Mouse (Mus musculus): Measurements from ENCODE around the gene H3f3a.
"Not testable (repeated sequence)": the region's sequence is repeated elsewhere in the genome, so short reads cannot be mapped to it uniquely, and the experiment has no call there.

The H3f3a gene

GRCm38 (mm10) chr1:180813885-180814740 lies at the start of gene H3f3a:
Gene H3f3a, minus strand, starts transcription at chr1:180813943.
- peak; percentile 79 for DNase-seq (ENCODE audit: low spot score)

DNA sequence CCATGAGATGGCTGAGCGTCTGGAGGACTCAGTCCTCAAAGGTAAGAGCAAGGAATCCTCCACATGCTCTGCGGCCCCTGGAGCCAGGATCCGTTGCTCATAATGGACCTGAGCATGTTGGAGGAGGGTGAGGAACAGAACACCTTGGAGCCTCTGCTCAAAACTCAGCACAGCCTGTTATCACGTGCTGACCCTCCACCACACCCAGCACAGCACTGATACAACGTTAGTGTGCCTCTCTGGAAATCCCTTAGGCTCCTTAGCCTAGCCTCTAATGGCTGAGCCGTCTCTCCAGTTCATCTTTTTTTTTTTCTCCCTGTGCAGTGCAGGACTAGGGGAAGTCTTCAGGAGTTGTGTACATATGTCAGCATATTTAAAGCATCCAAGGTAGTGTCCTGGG lies 46.3 kb upstream of the H3f3a start:
- DNase-seq (ENCODE audit: low spot score): no peak

GRCm38 (mm10) chr1:180858763-180859162 lies 45.0 kb upstream of the H3f3a start:
- no peak for DNase-seq (ENCODE audit: low spot score)

DNA sequence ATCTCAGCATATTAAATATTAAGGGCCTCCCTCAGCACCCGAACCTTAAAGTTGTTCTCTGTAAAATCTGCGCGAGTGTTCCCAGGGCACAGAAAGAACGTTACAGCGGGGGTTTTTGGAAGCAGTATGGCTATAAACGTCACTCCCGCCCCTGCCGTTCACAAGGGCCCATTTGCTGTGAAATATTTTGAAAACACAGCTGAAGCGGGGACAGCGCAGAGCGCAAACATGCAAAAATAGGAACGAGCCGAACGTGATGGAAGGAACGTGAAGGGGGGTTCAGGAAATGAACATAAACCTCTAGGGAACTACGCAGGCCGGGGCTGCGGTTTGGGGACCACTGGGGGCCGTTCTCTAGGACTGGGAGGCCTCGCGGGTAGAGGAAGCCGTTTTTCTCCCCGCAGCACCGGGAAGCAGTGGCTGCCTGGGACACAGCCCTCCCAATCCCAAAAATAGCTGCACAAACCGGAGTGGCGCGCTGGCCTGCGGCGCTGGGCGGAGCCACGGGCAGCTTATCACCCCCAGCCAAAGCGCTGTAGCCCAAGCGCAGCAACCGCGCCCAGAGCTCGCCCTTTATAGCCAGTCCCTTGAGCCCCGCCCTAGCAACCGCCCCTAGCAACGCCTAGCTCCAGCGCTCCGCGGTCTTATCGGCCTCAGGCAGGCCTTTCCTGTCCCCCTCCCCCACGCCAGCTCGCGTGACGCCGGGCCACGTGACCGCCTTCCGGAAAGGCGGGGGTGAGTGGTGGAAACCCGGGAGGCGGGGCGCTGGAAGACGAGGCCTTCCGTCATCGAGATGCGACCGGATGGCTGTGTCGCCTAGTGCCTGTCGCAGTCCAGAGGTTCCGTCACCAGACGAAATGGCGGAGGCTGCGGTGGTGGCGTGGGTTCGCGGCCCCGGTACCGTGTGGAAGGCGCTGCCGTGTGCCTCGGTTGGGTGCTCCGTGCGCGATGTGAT lies 36.9 kb upstream of the H3f3a start, which contains the start of gene Sde2:
TSS of gene Sde2 (plus strand) at position 812 of the 955 bp plus-strand sequence.
- peak; percentile 100 for DNase-seq (ENCODE audit: low spot score)

- DNase-seq (ENCODE audit: low spot score): no peak
Observed at GRCm38 (mm10) chr1:180849701-180850301, 36.1 kb upstream of the H3f3a start.

DNA sequence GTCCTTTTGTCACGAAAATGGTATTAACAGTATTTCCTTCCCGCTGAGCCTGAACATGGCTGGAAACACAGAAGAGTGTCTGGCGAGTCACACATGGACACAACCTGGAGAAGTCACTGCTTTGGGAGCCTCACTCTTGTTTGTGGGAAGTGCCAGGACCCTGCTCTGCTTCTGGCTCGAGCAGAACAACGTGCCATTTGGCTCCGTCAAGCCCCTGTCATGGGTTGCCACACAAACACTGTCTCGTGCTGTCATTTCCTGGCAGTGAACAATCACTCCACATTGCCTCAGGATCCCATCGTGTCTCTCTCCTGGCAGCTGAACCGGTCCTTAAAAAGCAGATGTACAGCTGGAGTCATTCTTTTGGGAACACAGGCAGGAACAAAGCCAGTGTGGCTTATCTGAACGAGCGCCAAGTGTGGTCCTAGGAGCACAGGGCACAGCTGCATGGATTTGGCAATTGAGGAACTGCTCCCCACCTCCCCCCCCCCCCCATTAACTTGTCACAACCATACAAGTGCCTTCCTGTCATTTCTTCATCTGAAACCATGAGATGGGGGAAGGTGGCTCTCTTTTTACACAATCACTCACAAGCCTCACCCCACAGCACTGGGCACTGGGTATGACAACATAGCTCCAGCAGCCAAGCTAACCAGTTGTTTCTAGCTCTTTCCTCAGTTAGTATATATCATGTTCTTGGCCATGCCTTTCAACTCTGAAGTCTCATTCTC lies 34.9 kb upstream of the H3f3a start:
- DNase-seq (ENCODE audit: low spot score): peak; percentile 56

DNA sequence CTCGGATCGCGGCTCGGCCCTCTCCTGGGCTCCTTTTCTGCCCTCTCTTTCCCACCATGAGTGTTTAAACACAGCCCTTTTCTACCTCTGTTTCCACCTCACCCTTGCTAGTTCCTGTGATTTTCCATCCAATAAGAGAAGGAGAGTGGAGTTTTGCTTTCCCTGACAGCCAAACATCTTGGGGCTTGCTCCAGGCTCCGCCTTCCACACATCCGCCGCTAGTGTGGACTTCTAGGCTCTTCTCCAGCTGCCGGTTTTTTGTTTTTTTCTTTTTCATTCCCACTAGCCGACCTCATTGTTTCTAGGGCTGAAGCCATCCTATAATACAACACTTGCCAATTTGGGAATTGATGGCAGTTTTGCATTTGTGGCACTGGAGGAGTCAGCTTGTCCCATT lies 34.4 kb upstream of the H3f3a start:
- DNase-seq (ENCODE audit: low spot score): peak; percentile 78

DNA sequence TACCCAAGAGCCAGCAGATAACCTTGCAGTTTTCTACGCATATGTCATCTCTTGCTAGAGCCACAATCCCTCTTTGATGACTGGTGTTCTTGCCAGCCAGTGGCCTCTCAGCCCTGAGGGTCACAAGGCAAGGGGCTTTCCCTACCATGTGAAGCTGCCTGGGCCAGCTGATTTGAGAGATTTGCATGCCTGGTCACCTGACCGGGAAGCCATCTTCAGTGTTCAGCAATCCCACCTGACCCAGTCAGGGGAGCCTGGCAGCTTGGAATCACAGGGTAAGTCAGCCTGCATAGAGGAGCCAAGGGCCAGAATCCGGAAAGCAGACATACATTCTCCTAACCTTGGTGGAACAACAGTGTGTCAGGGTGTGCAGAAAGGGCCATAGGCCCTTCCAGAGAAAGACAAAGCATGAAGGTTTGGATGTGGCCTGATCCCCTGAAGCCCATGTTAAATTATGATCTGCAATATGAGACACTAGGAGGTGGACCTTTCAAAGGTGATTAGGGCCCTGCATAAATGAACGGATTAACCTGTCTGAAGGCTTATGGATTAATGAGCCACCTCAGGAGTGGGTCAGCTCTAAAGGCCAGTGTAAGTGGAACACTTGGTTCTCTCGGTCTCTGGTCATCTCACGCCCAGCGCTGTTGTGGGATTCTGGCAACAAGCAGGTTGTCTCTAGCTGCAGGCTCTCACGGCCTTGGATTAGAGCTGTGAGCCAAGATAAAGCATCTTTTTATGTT lies 28.0 kb upstream of the H3f3a start:
- DNase-seq (ENCODE audit: low spot score): no peak

DNA sequence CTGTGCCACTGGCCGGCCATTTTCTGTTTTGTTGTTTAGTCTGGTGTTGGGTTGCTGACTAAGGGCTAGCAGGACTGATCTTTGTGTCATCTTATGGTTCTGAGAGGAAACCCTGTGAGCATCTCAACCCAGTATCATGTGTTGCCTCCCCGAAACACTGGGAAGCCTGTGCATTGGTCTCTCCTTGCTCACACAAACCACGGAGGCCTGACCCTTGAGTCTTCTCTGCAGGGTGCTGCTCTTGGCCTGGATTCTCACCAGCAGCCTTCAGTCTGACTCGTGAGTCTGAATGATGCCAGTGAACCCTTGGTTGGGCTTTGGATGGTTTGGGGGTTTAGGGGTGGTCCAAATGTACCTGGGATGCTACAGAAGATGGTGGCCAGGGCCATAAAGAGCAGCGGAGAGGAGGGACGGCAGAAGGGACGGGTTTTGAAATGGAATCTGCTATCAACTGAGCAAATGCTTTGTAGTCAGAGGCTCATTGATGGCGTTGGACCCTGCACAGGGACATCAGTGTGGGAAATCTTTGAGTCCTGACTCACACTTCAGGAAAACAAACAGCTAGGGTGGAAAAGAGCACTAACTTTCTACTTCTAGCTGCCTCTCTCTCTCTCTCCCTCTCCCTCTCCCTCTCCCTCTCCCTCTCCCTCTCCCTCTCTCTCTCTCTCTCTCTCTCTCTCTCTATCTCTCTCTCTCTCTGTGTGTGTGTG lies 25.6 kb upstream of the H3f3a start:
- no peak for DNase-seq (ENCODE audit: low spot score)

- no peak for DNase-seq (ENCODE audit: low spot score)
Observed at GRCm38 (mm10) chr1:180838014-180838413, 24.3 kb upstream of the H3f3a start.

DNA sequence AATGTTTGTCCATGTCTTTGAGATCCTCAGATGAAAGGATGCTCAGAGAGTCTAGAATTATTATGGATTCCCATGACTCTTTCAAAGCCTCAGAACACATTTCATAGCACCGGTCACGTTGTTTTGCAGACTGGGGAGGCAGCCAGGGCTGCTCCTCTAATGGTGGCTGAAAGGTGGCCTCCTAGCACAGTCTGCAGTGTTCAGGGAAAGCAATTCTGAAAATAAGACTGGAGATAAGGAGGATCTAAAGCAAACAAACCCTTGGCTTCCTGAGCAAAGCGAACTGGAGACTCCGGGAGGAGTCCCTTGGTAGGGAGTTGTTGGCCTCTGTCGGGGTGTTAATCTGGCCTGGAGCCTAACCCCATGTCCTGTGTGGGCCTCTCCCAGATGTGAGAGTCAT lies 23.4 kb upstream of the H3f3a start:
- DNase-seq (ENCODE audit: low spot score): no peak

DNA sequence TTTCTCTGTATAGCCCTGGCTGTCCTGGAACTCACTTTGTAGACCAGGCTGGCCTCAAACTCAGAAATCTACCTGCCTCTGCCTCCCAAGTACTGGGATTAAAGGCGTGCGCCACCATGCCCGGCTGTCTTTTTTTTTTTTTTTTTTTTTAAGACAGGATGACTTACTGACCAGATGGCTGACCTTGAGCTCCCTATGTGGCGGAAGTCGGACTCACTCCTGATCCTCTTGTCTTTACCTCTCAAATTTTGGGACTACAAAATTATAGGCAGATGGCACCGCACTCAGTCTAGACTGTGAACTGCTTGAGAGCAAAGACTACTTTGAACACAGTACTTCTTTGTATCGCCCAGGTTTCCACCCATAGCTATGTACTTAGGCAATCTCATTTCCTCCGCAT lies 22.7 kb upstream of the H3f3a start:
- not testable (repeated sequence) for DNase-seq (ENCODE audit: low spot score)

DNA sequence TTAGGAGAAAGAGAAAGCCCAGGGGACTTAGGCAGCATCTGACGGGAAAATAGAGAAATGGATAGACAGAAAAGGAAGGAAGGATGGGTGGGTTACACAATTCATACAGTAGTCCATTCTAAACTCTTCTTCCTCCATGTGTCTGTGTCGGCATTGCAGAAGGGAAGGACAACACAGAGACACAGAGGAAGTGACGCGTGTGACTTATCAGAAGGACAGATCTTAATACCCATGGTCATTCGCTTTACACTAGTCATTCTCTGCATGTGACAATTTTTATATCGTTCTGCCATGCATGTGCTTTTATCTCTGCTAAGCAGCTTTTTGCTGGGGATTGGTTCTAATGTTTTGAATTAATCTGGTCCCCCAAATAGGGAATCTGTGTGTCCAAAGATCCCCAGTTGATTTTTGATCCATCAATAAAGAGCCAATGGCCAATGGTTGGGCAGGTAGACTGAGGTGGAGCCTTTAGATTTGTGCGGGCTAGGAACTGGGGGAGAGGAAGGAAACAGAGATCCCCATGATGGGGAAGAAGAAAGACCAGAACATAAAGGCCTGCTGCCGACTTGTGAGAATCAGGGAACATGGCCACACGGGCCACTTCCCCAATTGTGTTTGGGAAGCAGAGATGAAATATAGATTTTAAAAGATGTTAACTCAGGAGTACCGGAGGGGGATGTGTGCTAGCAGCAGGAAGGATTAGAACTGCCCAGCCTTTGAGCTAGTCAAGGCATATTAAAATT lies 21.7 kb upstream of the H3f3a start:
- no peak for DNase-seq (ENCODE audit: low spot score)

GRCm38 (mm10) chr1:180830588-180831346 lies 17.0 kb upstream of the H3f3a start:
- DNase-seq (ENCODE audit: low spot score): no peak

DNA sequence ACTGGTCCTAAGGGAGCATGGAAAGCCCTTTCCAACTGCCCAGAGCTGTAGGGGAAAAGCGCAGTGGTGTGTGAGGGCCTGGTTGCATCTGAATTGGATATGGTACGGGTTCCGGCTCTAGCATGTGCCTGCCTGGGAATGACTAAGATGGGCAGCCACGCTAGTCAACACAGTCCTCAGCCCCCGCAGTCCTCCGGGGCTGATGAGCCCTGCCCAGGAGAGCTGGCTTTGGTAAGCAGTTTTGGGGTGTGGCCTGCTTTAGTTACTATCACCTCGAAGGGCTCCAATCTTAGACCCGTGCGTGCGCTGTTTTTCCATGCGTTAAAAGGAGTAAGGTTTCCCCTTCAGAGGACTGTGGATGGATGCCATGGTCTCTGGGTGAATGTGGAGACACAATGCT lies 16.4 kb upstream of the H3f3a start:
- no peak for DNase-seq (ENCODE audit: low spot score)

DNA sequence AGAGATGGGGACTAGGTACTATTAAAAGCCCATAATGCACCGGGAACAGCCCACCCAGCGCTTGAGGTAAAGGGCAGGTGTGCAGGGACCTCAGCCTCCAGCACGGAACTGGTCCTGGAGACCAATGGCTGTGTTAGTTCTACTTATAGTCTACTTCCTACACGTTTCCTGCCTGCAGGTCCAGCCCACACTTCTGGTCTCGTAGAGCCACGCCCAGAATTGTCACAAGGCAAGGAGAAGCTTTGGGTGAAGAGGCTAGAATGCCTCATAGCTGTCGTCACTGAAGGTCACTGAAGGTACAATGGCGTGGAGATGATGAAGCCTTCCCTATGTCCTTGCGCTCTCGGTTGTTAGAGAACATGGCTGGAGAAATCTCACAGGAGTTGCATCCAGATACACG lies 16.0 kb upstream of the H3f3a start:
- no peak for DNase-seq (ENCODE audit: low spot score)

- no peak for DNase-seq (ENCODE audit: low spot score)
Observed at GRCm38 (mm10) chr1:180826634-180827033, 12.9 kb upstream of the H3f3a start.

GRCm38 (mm10) chr1:180824721-180825120 lies 11.0 kb upstream of the H3f3a start:
- no peak for DNase-seq (ENCODE audit: low spot score)

DNA sequence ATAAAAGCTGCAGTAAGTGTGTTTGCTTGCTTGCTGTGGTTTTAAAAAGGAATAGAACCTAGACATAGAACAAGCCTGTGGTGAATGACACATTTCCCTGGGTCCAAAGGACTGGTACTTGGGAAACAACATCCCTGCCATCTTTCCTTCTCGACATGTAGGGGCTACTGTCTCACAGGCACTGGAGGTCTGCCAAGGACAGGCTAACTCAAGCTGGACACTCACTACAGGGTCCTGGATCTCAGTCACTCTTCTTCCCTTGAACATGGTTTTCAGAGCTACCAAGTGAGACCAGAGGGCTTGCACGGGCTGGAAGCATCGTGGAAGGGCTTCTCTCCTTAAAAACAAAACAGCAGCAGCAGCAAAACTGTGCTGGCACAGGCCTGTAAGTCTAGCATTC lies 10.0 kb upstream of the H3f3a start:
- no peak for DNase-seq (ENCODE audit: low spot score)

All from c-Kit-positive CD71-positive TER-119-positive erythroid progenitor cells, embryonic 14.5 days (primary cell).